Mouse (Mus musculus) limb, embryonic 14.5 days (tissue): ENCODE results near the gene Agap1. TPM values are rescaled to one million over a fixed set of nuclear protein-coding genes. Genes with fewer than 3 reads are reported as not detected.

Source experiments
- ATAC-seq: fragments of 200-750 bp; cut with Nextera tagmentation; 2 replicates; pipeline ENCODE4 v1.8.0; 2017; ENCODE audit warnings: low read depth, moderate number of reproducible peaks, moderate TSS enrichment; ENCODE audit not compliant: low FRiP score
- DNase-seq: peaks from one replicate; pipeline ENCODE4 v3.0.0-alpha.2; 2015; ENCODE audit warnings: low spot score
- H3K27ac ChIP-seq: fragments of 300-500 bp; sonication (generic); replicated peaks from 2 replicates; pipeline ENCODE4 v1.5.1; 2014; ENCODE audit warnings: low read depth, mild to moderate bottlenecking, low read length, moderate library complexity, mixed read lengths
- H3K27me3 ChIP-seq: fragments of 300-500 bp; sonication (generic); 2 replicates; pipeline ENCODE4 v1.6.1; 2014; ENCODE audit warnings: low read length, mixed read lengths; ENCODE audit not compliant: control insufficient read depth, insufficient read depth
- H3K36me3 ChIP-seq: fragments of 300-500 bp; sonication (generic); 2 replicates; pipeline ENCODE4 v1.6.1; 2014; ENCODE audit warnings: mild to moderate bottlenecking, low read length, moderate library complexity, mixed read lengths; ENCODE audit not compliant: control insufficient read depth, insufficient read depth
- H3K4me1 ChIP-seq: fragments of 300-500 bp; sonication (generic); 2 replicates; pipeline ENCODE4 v1.6.1; 2014; ENCODE audit warnings: antibody characterized with exemption, low read length, mixed read lengths; ENCODE audit not compliant: control insufficient read depth, insufficient read depth
- H3K4me2 ChIP-seq: fragments of 300-500 bp; sonication (generic); replicated peaks from 2 replicates; pipeline ENCODE4 v1.6.1; 2014; ENCODE audit warnings: low read depth, mild to moderate bottlenecking, low read length, moderate library complexity; ENCODE audit not compliant: severe bottlenecking
- H3K4me3 ChIP-seq: fragments of 300-500 bp; sonication (generic); replicated peaks from 2 replicates; pipeline ENCODE4 v1.5.1; 2014; ENCODE audit warnings: low read length
- H3K9ac ChIP-seq: fragments of 300-500 bp; sonication (generic); 2 replicates; pipeline ENCODE4 v1.6.1; 2014; ENCODE audit warnings: mild to moderate bottlenecking, low read depth, low read length, moderate library complexity; ENCODE audit not compliant: severe bottlenecking
- H3K9me3 ChIP-seq: fragments of 300-500 bp; sonication (generic); 2 replicates; pipeline ENCODE4 v1.6.1; 2016; ENCODE audit warnings: low read length; ENCODE audit not compliant: control insufficient read depth
- POLR2A ChIP-seq: fragments of 200-500 bp; IDR thresholded peaks from 2 replicates; pipeline ENCODE4 v1.8.0; 2012; ENCODE audit warnings: inconsistent platforms, mild to moderate bottlenecking, moderate library complexity, borderline replicate concordance; ENCODE audit not compliant: insufficient read depth, insufficient read length; ENCODE audit errors: extremely low read depth
- WGBS: fragments of 180-500 bp; shearing (Covaris S2); extraction: QIAGEN DNeasy Blood & Tissue Kit; methylation state at CpG from one replicate; pipeline ENCODE4 v1.1.7; 2014; 5-methylcytosine and 5-hydroxymethylcytosine counted together
- polyA plus RNA-seq, 2 experiments: library from polyadenylated mRNA; depleted of rRNA in 1 of 2; stranded (reverse) in 1 of 2; unstranded in 1 of 2; fragments of >200 nt; fragmentation: Nextera tagmentation in 1 of 2; extraction: Ambion mirVana in 1 of 2; gene quantifications; 2 replicates each; pipeline versions ENCODE4 v1.2.1 to v1.2.3; 2012 to 2014

Gene Agap1
- polyA plus RNA-seq, 2 experiments: 16.2 to 19.5 TPM

DNA sequence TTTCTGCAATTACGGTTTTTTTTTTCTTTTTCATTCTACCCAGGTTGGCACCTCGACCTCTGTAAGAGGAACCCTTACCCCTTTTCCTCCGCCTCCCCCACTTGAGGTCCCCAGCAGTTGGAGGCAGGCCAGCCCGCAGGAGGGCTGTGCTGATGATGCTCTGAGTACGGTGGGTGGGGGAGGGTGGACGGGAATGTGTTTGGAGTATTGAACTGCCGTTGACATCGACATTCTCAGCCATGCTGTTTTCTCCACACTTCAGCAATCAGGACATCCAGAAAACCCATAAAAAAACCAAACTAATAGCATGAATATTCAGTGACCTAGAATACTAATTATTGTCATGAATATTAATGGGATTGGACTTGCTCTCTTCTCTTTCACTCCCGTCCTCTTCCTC lies 295.9 kb downstream of the Agap1 start:
- Histone ChIP-seq H3K36me3 (no peaks in the 10 kb centered on the region), H3K4me2 (peak overlapping the region; percentile 3; the same call in 1 of the 2 replicates), H3K9me3 (no peaks in the 10 kb centered on the region), H3K9ac (no peak overlapping the region), H3K27me3 (no peaks in the 10 kb centered on the region), H3K4me3 (no peak overlapping the region), H3K27ac (no peak overlapping the region), H3K4me1 (peaks cover 5% of the 10 kb centered on the region; the same call in 1 of the 2 replicates)
- no peak for ATAC-seq
- 9% methylated on average over 9 of the region's 9 CpGs for WGBS
- no peak for DNase-seq
- no peak for TF ChIP-seq POLR2A

DNA sequence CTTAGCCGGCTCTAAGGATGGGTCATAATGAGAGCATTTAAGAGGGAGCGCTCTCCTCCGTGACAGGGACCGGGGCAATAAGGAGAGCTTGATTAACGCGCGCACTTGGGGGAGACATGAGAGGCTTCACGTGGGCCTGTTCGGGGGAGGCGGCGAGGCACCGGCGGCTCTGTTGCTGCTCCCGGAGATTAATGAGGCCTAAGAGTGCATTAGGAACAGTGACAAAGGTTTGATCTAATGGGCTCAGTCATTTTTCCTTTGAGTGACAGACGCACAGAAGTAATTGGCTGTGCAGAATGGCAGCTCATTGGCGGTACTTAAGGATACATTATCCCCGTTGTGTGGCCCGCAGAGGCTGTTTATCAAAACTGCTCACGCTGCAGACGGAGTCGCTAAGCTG lies 296.3 kb downstream of the Agap1 start:
- ATAC-seq (no peak), DNase-seq (no peak)
- no peak for TF ChIP-seq POLR2A

DNA sequence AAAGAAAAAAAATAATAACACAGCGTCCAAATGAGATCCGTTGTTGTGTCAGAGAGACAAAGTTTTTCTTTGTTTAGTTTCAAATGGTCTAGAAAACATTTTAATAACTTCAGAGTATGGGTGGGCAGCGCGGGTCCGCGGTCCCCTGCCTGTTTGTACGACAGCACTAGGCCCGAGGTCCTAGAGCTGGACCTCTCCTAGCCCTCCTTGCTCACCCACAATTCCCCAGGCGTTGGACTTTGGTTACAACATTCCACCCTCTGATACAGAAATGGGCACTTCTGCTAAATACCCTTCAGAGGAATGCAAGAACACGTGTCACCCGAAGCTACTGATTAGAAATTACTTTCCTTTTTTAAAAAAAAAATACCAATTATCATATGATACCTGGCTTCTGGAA lies 296.7 kb downstream of the Agap1 start:
- no peak for ATAC-seq
- H3K4me1 ChIP-seq: peaks cover 5% of the 10 kb centered on the region; the same call in 1 of the 2 replicates
- H3K27ac ChIP-seq: no peak overlapping the region
- H3K9ac ChIP-seq: no peak overlapping the region
- H3K9me3 ChIP-seq: no peaks in the 10 kb centered on the region
- no peak overlapping the region for H3K4me2 ChIP-seq
- WGBS: 57% methylated on average over 11 of the region's 11 CpGs
- DNase-seq: no peak
- no peak for TF ChIP-seq POLR2A
- no peaks in the 10 kb centered on the region for H3K27me3 ChIP-seq
- no peaks in the 10 kb centered on the region for H3K36me3 ChIP-seq
- H3K4me3 ChIP-seq: no peak overlapping the region

More for the DNA sequence above, 296.3 kb downstream of the Agap1 start:
- no peaks in the 10 kb centered on the region for H3K36me3 ChIP-seq
- H3K27ac ChIP-seq: no peak overlapping the region
- no peaks in the 10 kb centered on the region for H3K27me3 ChIP-seq
- H3K9me3 ChIP-seq: no peaks in the 10 kb centered on the region
- no peak overlapping the region for H3K9ac ChIP-seq
- H3K4me1 ChIP-seq: peaks cover 5% of the 10 kb centered on the region; the same call in 1 of the 2 replicates
- no peak overlapping the region for H3K4me3 ChIP-seq
- H3K4me2 ChIP-seq: peak overlapping the region; percentile 3; the same call in 1 of the 2 replicates
- WGBS: 17% methylated on average over 21 of the region's 21 CpGs

DNA sequence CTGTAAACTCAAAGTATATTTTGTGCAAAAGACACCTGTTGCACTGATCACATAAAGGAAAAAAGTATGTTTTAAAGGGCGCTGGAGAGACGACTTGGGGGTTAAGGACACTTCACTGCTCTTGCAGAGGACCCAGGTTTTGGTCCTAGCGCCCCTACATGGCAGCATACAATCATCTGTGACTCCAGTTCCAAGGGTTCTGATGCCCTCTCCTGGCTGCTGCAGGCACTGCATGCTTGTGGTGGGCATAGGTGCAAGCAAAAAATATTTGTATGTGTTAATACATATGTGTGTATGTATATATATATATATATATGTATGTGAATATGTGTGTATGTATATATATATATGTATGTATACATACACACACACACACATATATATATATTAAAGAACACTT lies 298.1 kb downstream of the Agap1 start:
- Histone ChIP-seq H3K4me3 (no peak overlapping the region), H3K36me3 (no peaks in the 10 kb centered on the region), H3K9me3 (no peaks in the 10 kb centered on the region), H3K9ac (no peak overlapping the region), H3K4me1 (peaks cover 5% of the 10 kb centered on the region; the same call in 1 of the 2 replicates), H3K4me2 (no peak overlapping the region), H3K27ac (no peak overlapping the region), H3K27me3 (no peaks in the 10 kb centered on the region)
- DNase-seq: no peak
- TF ChIP-seq POLR2A: no peak
- no peak for ATAC-seq
- 91% methylated on average over 3 of the region's 3 CpGs for WGBS

DNA sequence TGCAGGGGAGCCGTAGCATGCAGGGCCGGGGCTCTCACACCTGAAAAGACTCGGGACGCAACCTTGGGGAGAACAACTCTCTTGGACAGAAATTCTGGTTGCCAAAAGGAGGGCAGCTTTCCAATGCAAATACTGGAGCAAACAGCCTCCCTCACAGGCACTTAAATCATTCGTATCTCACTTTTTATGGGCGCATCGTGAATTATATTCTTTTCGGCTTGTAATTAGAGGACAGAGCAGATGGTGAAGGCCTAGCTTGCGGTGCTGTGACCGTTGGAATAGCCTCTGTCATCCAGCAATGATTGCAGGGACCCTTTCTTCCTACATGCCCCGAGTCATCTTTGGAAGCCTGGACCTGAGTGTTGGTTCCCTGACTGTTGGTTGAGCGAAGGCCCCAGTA lies 300.8 kb downstream of the Agap1 start:
- Histone ChIP-seq H3K4me1 (peaks cover 5% of the 10 kb centered on the region; the same call in 1 of the 2 replicates), H3K27me3 (no peaks in the 10 kb centered on the region), H3K4me3 (no peak overlapping the region), H3K9me3 (no peaks in the 10 kb centered on the region), H3K4me2 (no peak overlapping the region), H3K36me3 (no peaks in the 10 kb centered on the region), H3K9ac (no peak overlapping the region), H3K27ac (no peak overlapping the region)
- ATAC-seq (no peak), DNase-seq (no peak)
- WGBS: 38% methylated on average over 12 of the region's 12 CpGs
- TF ChIP-seq POLR2A: no peak

DNA sequence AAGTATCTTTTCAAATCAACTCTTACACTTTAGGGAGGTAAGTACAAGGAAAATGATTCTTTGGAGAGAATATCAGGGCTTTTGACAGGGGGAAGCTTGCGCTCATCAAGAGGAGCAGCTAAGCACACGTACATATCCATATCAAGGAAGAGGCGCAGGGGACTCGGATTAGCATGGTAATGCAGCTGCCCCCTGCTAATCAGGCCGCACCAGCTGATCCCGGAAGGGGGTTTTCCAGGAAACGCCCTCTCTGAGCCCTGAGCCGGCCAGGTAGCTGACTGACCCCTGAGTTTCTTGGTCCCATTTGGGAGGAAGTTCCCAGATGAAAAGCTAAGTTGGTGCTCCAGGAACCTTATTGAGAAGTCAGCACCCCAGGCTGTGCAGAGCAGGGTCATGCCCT lies 301.8 kb downstream of the Agap1 start:
- H3K4me2 ChIP-seq: no peak overlapping the region
- H3K27ac ChIP-seq: no peak overlapping the region
- H3K4me3 ChIP-seq: no peak overlapping the region
- H3K27me3 ChIP-seq: no peaks in the 10 kb centered on the region
- 59% methylated on average over 8 of the region's 8 CpGs for WGBS
- no peak overlapping the region for H3K9ac ChIP-seq
- H3K9me3 ChIP-seq: no peaks in the 10 kb centered on the region
- ATAC-seq (no peak), DNase-seq (no peak)
- H3K36me3 ChIP-seq: no peaks in the 10 kb centered on the region
- H3K4me1 ChIP-seq: no peaks in the 10 kb centered on the region
- no peak for TF ChIP-seq POLR2A
